Mouse (Mus musculus) brain, embryonic 14.5 days (tissue): ENCODE data around the gene Zfp882.

Experiments
- CTCF ChIP-seq: fragments of 200-500 bp; IDR thresholded peaks from 2 replicates; pipeline ENCODE4 v1.5.1; 2012; ENCODE audit warnings: inconsistent platforms, mild to moderate bottlenecking, moderate library complexity, borderline replicate concordance; ENCODE audit not compliant: insufficient read depth, insufficient read length; ENCODE audit errors: extremely low read depth
- POLR2A ChIP-seq: fragments of 200-500 bp; IDR thresholded peaks from 2 replicates; pipeline ENCODE4 v1.6.1; 2012; ENCODE audit warnings: mild to moderate bottlenecking, inconsistent platforms, borderline replicate concordance; ENCODE audit not compliant: poor library complexity, insufficient read depth, insufficient read length, severe bottlenecking; ENCODE audit errors: extremely low read depth

DNA sequence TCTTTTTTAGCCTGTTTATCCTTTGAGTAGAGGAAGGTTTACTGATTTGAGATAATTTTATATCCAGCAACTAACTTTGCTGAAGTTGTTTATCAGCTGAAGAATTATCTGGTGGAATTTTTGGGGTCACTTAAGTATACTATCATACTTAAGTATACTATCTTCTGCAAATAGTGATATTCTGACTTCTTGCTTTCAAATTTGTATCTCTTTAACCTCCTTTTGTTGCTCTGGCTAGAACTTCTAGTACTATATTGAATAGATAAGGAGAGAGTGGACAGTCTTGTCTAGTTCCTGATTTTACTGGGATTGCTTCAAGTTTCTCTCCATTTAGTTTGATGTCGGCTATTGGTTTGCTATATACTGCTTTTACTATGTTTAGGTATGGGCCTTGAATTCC, 1.6 kb upstream of the Zfp882 start:
- TF ChIP-seq CTCF (no peak), POLR2A (no peak)
